Mouse (Mus musculus) G1E (cell line): ENCODE results near the gene Cdkn2c.

ENCODE experiments used
- CTCF ChIP-seq: IDR thresholded peaks from 2 replicates; pipeline ENCODE4 v1.5.1; 2012; ENCODE audit warnings: low read depth, low read length, inconsistent platforms, mixed read lengths
- GATA1 ChIP-seq: IDR thresholded peaks from 2 replicates; pipeline ENCODE4 v1.6.1; 2012; ENCODE audit warnings: borderline replicate concordance, low read length, inconsistent platforms, mixed read lengths

GRCm38 (mm10) chr4:109640141-109640540 lies 26.8 kb downstream of the Cdkn2c start:
- TF ChIP-seq CTCF (no peak), GATA1 (no peak)
